Mouse (Mus musculus): ENCODE measurements at regions not wholly inside any gene's neighbourhood (a gene's known extent, or its start where the extent isn't known, plus 50 kb on each side); places are given as distances from the start of the nearest gene placed in this dataset.
A peak's percentile ranks its signal among the peaks of the same experiment; 100 is the strongest.

DNA sequence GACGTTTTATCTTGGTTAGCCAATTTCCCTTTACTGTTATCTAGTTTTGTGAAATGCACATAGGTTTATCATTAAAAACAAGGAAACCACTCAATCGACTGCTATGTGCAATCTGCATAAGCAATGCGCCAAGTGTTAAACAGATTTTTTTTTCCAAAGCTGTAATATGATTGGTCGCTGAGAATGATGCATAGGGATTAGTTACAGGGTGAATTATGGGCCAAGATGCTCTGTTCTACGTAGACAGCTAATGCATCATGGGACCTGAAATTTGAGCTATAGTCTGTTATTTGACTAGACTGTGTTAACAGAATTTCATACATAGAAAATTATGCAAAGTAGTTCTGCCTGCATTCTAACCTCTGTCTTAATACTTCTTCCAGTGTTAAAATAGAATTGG lies 284.0 kb downstream of the Basp1 start:
- no peak for DNase-seq (ENCODE audit: low spot score)

DNA sequence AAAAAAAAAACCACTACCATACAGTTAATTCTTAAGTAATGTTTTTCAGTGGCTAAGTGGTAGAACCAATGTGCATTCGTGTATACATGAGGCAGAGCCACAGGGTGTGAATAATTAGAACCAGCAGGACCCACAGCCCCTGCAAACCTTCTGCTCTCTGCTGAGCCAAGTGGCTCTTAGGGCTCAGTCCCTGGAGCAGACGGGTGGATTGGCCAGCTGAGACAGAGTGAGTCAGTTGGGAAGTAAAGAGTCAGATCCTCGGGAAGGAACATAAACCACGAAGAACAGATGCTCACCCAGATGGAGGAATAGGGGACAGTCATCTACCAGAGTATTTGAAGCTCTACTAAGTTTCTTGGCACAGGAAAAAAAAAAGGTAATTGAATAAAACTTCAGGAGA lies 293.1 kb downstream of the Basp1 start:
- DNase-seq (ENCODE audit: low spot score): no peak

DNA sequence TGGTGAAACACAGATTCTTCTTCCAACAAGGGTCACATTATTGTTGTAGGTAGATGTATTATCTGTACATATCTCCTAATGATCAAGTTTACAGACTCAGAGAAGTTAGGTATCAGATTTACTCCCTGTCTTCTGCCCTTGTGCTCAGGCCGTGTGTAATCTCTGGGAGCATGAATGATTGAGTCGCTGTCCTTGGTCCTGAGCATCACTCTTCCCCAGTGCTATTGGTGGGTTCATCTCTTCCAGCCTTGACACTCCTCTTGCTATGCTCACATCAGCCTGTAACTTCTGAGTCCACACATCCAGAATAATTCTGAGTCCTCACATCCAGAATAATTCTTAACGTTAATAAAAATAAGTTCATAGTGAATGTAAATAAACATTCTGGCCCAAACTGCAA lies 295.6 kb downstream of the Basp1 start:
- peak; percentile 20 for DNase-seq (ENCODE audit: low spot score)

DNA sequence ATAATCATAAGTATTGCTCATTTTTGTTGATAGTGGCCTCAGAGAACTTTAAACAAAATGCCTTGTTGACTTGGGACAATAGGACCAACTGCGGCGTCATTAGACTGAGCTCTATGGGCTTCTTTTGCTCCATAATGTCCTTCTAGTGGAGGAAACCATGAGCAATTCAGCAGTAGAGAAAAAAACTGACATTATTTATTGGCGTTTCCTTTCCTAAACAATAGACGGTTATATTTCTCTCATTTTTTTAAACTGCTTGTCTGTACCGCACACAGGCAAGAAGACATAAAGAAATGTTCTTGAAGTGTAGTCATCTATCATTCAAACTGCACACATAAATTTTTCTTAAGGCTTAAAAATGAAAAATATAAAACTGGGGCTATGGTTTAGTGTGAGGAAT lies 310.8 kb downstream of the Basp1 start:
- no peak for DNase-seq (ENCODE audit: low spot score)

DNA sequence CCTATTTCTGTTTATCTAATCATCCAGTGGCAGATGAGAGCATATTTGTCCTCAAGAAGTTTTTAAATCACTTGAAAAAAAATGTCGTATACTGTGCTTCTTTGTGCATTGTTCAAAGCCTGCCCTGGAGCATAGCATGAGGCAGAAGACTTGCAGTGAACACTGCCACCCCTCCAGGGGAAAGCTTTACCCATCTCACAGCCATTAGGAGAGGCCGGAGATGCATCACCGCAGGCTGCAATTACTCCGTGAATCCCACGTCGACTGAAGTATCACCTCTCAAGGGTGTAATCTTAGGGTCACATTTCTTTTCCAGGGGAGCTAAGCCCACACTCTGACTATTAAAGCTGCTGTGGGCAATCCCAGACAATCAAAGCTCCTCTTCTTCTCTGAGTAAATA lies 319.8 kb downstream of the Basp1 start:
- no peak for DNase-seq (ENCODE audit: low spot score)

DNA sequence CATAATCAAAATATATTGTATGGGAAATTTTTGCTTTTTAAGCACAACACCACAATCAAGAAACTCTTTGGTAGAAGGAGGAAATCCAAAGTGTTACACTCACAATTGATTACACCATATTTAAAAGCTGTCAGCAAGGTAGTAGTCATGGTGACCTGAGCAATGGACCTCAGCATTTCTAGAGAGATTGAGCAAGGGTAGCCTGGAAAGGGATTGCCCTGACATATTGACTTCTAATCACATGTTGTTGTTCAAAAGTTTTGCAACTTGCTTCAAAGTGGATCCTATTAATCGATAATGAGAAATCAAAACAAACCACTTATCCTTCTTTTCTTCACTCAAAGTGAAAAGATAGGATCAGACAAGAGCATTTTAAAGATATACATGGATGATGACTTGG lies 343.9 kb downstream of the Basp1 start:
- DNase-seq (ENCODE audit: low spot score): no peak

DNA sequence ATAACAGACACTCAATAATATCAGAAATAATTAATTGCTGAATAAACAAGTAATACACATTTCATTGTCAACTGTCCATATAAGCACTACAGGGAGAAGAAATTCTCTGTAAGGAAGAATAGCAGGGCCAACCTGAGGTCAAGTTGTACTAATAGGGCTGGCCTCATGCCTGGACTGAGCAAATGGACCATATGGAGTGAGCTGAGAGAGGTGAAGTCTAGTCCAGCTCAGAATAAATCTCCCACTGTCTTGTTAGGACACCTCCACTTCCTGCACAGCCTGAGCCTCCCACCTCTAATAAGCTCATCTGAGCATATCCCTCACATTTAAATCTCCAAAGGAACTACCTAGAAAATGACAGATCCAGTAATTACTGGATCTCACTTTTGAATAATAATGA lies 354.2 kb downstream of the Basp1 start:
- DNase-seq (ENCODE audit: low spot score): no peak

DNA sequence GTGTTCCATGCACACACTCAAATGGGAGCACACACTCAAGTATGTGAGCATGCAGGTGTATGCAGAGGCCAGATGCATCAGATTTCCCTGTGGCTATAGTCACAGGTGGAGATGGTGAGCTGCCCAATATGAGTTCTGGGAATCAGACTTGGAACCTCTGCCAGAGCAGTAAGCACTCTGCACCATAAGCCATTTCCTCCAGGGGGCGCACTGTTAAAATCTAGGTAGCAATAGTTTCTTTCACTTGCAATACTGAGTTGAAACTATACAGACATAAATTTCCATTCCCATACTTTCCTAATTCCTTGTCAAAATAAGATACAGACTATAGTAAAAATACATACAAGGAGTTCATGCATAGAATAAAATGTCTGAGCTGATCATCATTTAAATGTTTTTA lies 365.7 kb downstream of the Basp1 start:
- DNase-seq (ENCODE audit: low spot score): peak; percentile 56

DNA sequence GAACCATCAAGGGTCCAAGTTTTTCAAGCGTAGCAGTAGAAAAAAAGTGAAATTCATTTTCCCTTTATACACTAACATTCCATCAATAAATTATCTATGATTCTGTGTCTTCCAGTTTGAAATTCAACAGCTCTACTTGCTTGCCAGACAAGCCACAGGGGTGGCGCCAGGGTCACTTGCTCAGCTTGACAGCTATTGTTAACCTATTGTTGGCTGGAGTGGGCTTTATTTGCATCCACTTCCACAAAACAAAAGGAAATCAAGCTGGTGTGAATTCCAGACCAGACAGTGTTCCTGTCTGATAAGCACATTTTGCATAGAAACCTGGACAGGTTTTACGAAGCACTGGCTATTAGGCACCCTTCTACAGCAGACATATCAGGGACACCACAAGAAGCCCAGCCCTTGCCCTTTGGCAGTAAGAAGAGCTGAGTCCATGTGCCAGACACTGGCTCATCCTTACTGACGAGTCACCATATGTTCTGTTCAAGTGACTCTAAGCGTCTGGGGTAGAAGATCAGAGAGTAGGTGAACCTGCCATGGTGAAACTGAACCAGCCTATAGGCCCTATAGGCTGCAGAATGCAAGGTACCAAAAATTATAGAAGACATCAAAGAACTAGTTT lies 366.9 kb downstream of the Basp1 start:
- no peak for DNase-seq (ENCODE audit: low spot score)

DNA sequence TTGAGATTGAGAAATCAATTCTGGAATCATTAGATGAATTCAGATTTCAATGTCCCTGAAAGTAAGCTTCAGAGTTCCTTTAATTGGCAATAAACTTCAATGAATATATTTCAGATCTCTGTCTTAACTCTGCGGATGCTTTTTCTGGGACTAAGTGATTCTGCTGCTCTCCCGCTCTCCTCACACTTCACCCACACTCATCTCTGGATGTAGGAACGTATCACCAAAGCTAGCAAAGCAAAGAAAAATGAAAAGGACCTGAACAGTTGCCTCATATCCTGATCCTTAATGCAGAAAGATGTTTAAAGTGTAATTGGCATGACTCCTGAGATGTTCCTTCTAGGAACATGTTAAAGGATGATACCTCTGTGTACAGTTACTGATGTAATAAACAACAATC lies 377.3 kb downstream of the Basp1 start:
- DNase-seq (ENCODE audit: low spot score): no peak

DNA sequence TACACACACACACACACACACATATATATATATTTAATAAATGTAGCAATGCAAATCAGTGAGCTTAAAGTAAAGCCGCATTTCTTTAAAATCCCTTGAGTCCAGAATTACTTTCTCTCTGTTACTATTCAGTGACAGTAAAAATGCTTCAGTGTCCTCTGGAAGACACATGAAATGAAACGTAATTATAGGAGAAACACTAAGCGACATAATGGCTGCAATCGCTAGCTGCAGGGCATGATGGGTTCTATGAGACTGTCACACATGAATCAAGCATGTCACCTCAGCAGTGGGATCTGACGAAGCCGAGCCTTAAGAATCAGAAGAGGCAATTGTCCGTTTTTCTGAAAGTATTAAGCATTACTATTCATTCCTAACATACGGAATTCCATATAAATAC lies 385.7 kb downstream of the Basp1 start:
- no peak for DNase-seq (ENCODE audit: low spot score)

DNA sequence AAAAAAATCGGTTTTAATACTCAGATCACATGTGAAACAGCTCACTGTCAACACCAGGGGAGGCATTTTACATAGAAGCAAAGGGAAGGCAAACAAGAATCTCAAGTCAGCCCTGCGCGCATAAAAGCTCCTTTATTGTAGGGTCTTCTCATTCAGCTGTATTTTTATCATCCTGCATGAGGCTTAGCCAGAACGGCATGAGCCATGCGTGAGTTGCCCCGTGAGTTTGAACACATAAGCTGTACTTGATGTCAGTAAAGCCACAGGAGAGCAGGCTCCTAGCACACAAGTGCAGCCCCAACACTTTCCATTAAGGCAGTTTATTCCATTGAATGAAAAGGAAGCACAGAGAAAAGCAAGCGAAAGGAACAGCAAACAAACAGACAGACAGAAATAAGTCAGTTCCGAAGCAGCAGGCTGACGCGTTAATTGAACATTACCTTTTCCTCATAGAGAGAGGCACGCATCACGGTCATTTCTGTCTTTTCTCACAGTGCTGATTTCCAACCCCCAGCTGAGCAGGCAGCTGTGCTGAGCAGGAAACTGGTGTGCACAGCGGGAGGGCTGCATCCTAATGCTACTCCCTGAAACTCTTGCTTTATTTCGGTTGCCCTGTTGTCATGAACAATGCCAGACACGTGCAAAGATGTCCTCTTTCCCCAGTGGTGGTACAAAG lies 386.6 kb downstream of the Basp1 start:
- no peak for DNase-seq (ENCODE audit: low spot score)

DNA sequence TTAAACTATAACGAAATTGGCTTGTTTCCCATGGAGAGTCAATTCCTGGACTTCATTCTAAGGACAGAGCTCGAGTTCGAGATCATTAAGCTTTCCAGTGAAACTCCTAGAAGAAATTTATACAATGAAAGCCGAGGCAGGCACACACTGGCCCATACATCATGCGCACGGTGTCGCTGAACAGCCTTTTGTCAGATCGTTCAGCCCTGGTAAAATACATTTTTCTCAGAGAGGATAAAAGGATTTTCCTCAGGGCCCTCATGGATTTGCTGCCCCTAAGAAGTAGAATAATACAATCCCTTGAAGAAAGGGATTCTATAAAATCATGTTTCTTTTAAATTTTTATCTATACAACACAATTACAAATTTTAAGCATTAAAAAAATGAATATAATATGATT lies 387.2 kb downstream of the Basp1 start:
- DNase-seq (ENCODE audit: low spot score): no peak

DNA sequence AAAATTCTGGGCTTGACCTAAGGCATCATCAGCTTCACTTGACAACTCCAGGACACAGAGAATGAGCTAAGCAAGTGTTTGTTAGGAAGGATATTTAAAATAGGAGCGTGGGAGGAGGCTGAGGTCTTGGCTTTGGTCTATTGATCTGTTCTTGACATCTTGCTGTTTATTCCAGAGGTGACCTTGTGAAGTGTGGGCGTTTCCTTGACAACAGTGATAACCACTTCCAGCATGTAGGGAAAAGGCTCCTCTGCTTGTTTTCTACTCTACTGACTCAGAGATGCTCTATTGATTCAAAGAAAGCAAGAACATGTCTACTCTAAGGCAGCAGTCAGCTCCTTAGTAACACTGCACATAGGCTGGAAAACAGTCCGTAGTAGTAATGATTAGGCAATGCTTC lies 392.6 kb downstream of the Basp1 start:
- no peak for DNase-seq (ENCODE audit: low spot score)

DNA sequence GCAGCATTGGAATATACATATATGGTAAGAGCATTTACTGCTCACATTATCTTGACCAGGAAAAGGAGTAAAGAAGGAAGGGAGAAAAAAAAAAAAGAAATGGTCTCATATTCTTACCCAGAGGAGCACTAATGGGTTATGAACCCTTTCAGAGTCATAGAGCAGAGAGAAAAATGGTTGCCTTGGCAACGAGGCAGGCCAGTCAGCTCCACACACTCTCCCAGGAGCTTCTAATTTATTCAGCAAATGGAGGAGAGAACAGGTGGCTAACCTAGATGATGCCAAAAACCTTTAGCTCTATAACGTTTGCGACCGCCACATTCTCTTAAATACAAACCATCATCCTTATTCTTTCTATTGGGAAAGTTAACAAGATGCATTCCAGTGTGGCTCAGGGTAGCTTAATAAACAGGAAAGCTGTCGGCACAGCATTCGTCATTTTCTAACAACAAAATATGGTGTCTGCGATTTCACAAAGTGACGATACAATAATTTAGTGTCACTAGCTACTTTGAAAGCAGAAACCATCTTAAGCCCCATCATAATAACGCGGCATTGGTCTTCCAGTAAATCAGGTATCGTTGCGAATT lies 394.1 kb downstream of the Basp1 start:
- DNase-seq (ENCODE audit: low spot score): no peak

DNA sequence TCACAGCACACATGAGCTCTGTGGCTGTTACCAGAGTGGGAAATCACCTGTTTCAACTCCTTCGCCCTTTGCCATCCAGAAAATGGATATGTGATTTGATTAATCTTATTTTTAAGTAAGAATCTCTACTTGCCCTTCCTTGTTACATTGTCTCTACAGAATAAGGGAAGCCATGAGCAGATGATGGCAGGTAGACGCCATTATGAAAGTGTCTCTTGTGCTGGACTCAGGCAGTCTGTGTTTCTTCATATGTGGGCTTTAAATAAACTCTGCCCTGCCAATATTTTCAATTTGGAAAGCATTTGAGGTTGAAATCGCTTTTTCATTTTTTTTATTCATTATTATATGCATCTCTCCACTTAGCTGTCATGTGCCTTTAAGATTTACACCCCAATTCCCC lies 394.6 kb downstream of the Basp1 start:
- DNase-seq (ENCODE audit: low spot score): no peak

DNA sequence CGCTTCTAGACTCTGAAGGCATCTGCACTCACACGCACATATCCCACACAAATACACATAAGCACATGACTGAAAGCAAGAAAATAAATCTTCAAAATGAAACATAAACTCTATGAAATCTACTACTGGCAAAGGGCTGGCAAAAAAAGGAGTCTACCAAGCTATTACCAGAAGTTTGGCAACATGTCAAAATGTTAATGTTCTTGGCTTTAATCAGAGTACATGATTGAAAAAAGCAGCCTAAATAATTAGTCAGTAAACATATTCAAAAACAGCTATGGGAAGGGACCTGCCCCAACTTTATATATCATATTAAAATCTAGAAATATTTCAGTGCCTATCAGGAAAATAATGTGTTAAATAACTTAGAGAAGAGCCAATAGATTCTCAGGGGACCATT lies 405.8 kb downstream of the Basp1 start:
- no peak for DNase-seq (ENCODE audit: low spot score)

DNA sequence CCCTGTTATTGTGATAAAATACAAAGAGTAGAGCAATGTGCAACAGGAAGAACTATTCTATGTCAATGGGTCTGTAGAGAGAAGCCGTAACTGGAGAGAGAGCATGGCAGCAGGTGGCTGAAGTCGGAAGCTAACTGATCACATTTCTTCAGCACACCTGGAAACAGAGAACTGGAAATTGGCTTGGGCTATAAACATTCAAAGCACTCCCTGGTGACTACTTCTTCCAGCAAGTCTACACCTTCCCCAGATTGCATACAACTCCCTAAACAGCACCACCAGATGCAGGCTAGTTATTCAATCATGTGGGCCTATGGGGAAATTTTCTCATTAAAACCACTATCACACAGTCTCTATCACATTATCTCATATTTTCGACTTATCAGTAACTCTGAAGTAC lies 413.4 kb downstream of the Basp1 start:
- no peak for DNase-seq (ENCODE audit: low spot score)

DNA sequence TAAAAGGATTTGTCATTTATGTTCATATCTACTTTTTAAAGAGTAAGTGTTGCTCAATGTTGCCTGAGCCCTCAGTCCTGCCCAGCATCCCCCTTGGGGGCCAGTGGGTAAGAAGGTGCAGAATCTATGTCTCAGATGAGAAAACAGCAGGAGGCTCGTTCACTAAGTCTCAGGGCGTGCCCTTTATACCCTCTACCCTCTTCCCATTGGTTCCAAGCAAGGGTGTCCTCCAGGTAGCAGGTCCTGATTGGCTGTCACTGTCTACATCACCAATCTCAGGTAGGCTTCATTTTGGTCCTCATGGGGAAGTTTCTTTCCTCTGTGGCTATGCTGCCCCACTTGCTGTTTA lies 420.3 kb downstream of the Basp1 start:
- no peak for DNase-seq (ENCODE audit: low spot score)

DNA sequence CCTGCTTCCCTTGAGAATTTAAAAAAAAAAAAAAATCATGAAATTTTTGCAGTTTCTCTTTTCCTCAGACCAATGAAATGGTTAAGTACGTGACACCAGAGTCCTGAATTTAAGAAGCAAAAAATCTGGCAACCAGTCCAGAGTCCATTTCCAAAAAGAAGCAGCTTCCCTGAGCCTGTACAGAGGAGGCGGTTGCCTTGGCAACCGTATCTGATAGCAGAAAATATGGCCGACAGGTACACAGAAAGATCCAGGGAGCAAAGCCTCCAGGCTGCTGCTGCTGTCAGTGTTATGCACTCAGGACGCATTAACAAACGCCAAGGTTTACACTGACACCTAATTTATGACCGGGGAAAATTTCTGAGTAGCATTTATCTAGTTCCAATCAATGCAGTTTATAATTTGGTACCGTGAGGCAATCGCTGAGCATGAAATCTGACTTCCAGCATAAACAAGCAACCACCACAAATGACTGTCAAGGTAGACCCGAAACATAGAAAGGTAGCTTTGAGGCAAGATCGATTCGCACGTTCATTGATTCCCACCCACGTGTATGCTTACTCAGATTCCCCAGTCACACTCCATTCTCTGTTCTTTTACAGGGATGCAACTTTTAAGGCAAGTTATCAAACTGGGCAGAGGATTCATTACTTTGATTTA lies 420.8 kb downstream of the Basp1 start:
- DNase-seq (ENCODE audit: low spot score): no peak

DNA sequence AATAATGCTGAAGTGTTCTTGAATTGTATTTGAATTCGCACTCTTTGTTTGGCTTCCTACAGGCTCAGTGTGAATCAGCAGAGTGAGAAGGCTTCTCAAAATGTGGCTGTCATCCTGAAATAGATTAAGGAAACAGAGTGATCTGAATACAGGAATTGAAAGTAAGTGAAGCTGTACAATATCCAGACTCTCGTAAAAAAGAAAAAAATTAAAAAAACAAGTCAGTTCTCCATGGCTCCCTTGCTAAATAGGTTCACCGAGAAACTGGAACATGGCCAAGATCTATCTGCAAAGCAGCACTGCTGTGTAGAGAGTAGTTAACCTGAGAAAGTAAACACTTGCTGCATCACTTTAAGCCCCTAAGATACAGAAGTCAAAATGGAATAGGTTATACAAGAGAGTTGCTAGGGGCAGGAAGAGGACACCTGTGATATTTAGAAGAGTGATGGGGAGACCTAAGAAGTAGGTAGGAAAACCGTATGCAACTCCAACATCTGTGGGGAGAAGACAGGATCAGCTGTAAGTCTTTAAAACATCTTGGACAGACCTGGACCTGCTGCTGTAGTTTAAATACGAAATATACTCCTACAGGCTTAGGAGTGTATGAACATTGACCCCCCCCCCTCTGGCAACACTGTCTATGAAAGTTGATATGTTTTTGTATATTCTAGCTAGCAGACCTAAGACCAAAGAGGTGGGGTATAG lies 423.3 kb downstream of the Basp1 start:
- DNase-seq (ENCODE audit: low spot score): no peak

DNA sequence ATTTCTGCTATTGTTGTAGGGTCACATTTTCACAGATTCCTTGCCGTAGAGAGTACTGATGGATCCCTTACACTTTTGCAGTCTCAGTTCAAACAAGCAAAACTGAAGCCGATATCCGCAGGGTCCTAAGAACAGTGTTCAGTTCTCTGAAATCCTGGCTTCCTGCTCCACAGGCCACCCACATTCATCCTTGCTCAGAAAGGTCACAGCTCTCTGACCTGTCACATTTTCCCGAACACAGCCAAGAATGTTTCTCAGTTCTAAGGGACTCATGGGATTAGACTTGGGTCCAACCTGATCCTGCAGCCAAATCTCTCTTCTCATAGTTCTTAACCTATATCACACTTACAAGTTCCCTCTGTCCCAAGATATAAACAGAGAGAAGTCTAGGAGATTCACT lies 432.7 kb downstream of the Basp1 start:
- no peak for DNase-seq (ENCODE audit: low spot score)

DNA sequence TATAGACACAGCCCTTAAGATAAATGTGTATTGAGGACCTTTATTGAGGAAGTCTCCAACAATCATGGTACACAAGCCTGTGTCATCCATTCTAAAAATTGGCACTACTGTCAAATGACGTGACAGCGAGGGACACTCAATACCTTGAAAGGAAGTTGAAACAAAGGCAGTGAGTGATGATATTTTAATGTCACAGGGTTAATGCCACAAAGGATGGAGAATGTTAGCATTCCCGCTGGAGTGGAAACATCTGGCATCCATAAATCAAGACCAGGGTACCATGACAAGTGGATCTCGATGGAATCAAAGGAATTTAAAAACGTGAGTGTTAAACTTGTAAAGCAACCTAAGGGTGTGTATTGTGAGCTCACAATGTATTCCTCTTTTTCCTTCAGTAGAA lies 441.5 kb downstream of the Basp1 start:
- no peak for DNase-seq (ENCODE audit: low spot score)
